Mouse (Mus musculus) spleen, adult 2 months (tissue): Measurements from ENCODE around the gene Zscan25.
"Not testable (repeated sequence)": the region's sequence is repeated elsewhere in the genome, so short reads cannot be mapped to it uniquely, and the experiment has no call there.

Experiments used
- CTCF ChIP-seq: fragments of 200-500 bp; IDR thresholded peaks from 2 replicates; pipeline ENCODE4 v1.5.1; 2011; ENCODE audit warnings: mild to moderate bottlenecking, inconsistent platforms; ENCODE audit not compliant: insufficient read depth, insufficient read length, insufficient replicate concordance; ENCODE audit errors: extremely low read depth
- POLR2A ChIP-seq: fragments of 200-500 bp; IDR thresholded peaks from 2 replicates; pipeline ENCODE4 v1.6.1; 2011; ENCODE audit warnings: low read depth, low read length, inconsistent platforms

- not testable (repeated sequence) for TF ChIP-seq POLR2A, CTCF
These were observed 26.7 kb downstream of the Zscan25 start for GRCm38 (mm10) chr5:145306953-145307352.
